Mouse (Mus musculus) lung, postnatal 0 days (tissue): Measurements from ENCODE around the gene Atr.

Experiments
- CTCF ChIP-seq: IDR thresholded peaks from 2 replicates; pipeline ENCODE4 v1.5.1; 2016; ENCODE audit warnings: antibody characterized with exemption, mild to moderate bottlenecking
- EP300 ChIP-seq: IDR thresholded peaks from 2 replicates; pipeline ENCODE4 v1.6.1; 2016; ENCODE audit warnings: antibody characterized with exemption, mild to moderate bottlenecking, control low read depth

- no peak for TF ChIP-seq CTCF
- no peak for TF ChIP-seq EP300
Measured at GRCm38 (mm10) chr9:95954226-95954584, 96.8 kb downstream of the Atr start.
